Mouse (Mus musculus): ENCODE measurements around the gene Gm5741. TPM values are rescaled to one million over a fixed set of nuclear protein-coding genes. Genes with fewer than 3 reads are reported as not detected.

Gm5741 gene
- polyA plus RNA-seq (2016; fragmentation: Nextera tagmentation; extraction: Ambion mirVana): 1.3 TPM in 1 of 2 replicates, not detected in the other

GRCm38 (mm10) chr8:85067982-85068381 is at the start of gene Gm5741:
Gene Gm5741 (minus strand): TSS chr8:85067982.
- no peak within 1 kb of the TSS for H3K9ac ChIP-seq
- peaks cover 29% of the 10 kb centered on the region for H3K36me3 ChIP-seq (replicated peaks)
- H3K9me3 ChIP-seq: no peaks in the 10 kb centered on the region
- H3K27me3 ChIP-seq: no peaks in the 10 kb centered on the region
- H3K4me3 ChIP-seq (replicated peaks): no peak within 1 kb of the TSS
- no peak within 1 kb of the TSS for H3K4me2 ChIP-seq
- H3K27ac ChIP-seq: no peak within 1 kb of the TSS
- H3K4me1 ChIP-seq: peaks cover 17% of the 10 kb centered on the region
- no peak for ATAC-seq (ENCODE audit: low FRiP score)

GRCm38 (mm10) chr8:85116984-85117383 is 49.2 kb upstream of the Gm5741 start:
- no peaks in the 10 kb centered on the region for H3K9me3 ChIP-seq
- no peaks in the 10 kb centered on the region for H3K27me3 ChIP-seq
- no peak for ATAC-seq (ENCODE audit: low FRiP score)
- H3K4me1 ChIP-seq: peaks cover 4% of the 10 kb centered on the region; the same call in 1 of the 2 replicates
- no peak overlapping the region for H3K4me2 ChIP-seq
- 93% methylated on average over 7 of the region's 7 CpGs for WGBS
- H3K9ac ChIP-seq: no peak overlapping the region
- no peak overlapping the region for H3K4me3 ChIP-seq (replicated peaks)
- H3K36me3 ChIP-seq (replicated peaks): no peaks in the 10 kb centered on the region
- no peak overlapping the region for H3K27ac ChIP-seq

DNA sequence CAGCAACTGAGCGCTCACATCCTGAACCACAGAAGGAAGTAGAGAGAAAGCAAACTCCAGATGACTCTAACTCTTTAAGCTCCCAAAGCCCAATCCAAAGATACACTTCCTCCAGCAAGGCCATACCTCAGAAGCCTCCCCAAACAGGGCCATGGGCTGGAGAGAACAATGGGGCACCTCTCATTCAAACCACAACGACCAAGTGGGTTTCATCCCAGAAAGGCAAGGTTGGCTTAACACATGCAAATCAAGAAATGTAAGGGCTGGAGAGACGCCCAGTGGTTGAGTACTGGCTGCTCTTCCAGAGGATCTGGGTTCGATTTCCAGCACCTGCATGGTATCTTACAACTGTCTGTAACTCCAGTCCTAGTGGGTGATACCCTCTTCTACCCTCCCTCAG is 47.7 kb upstream of the Gm5741 start:
- ATAC-seq (ENCODE audit: low FRiP score): no peak
- H3K4me1 ChIP-seq: peaks cover 4% of the 10 kb centered on the region; the same call in 1 of the 2 replicates
- H3K27ac ChIP-seq: no peak overlapping the region
- no peaks in the 10 kb centered on the region for H3K9me3 ChIP-seq
- WGBS: 77% methylated on average over 4 of the region's 4 CpGs
- no peak overlapping the region for H3K4me3 ChIP-seq (replicated peaks)
- peaks cover 3% of the 10 kb centered on the region for H3K36me3 ChIP-seq (replicated peaks)
- H3K4me2 ChIP-seq: no peak overlapping the region
- no peaks in the 10 kb centered on the region for H3K27me3 ChIP-seq
- no peak overlapping the region for H3K9ac ChIP-seq

DNA sequence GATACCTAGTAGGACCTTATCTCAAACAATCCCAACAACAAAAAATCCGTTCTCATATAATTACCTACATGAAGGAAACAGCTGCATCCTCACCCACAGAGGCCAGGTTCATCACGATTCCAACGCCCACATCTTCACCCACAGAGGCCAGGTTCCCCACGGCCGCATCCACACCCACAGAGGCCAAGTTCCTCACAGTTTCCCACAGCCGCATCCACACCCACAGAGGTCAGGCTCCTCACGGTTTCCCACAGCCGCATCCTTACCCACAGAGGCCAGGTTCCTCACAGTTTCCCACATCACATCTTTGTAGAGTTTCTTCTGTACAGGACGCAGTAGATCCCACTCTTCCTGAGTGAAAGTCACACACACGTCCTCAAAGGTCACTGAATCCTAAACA is 45.5 kb upstream of the Gm5741 start:
- WGBS: 95% methylated on average over 10 of the region's 10 CpGs
- H3K9me3 ChIP-seq: no peaks in the 10 kb centered on the region
- H3K9ac ChIP-seq: no peak overlapping the region
- H3K27me3 ChIP-seq: no peaks in the 10 kb centered on the region
- no peak overlapping the region for H3K4me2 ChIP-seq
- no peaks in the 10 kb centered on the region for H3K4me1 ChIP-seq
- no peak overlapping the region for H3K27ac ChIP-seq
- H3K36me3 ChIP-seq (replicated peaks): peaks cover 14% of the 10 kb centered on the region
- H3K4me3 ChIP-seq (replicated peaks): no peak overlapping the region
- ATAC-seq (ENCODE audit: low FRiP score): no peak

DNA sequence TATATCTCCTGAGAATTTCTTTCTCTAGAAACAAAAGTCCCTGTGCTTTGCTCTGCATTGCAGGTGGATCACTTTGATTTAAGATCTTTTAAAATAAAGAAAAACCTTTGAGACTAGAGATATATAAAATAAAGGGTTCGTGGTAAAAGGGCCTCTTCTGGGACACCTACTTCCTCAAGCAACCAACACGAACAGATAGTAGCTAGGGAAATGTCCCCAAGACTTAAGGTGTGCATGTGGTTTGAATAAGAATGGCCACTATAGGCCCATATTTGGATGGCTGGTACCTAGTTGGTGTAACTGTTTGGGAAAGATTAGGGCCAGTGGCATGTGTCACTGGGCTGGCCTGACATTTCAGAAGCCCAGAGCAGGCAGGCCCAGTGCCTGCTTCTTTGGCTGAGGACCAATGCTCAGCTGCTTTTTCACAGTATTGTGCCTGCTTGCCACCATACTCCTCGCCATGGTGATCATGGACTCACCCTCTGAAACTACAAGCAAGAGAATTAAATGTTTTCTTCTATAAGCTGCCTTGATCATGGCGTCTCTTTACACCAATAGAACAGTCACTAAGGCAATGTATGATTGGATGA is 32.4 kb upstream of the Gm5741 start:
- Histone ChIP-seq H3K9ac (no peak overlapping the region), H3K36me3 (replicated peaks) (peaks cover 35% of the 10 kb centered on the region), H3K27me3 (no peaks in the 10 kb centered on the region), H3K4me1 (no peaks in the 10 kb centered on the region), H3K4me2 (no peak overlapping the region), H3K27ac (no peak overlapping the region), H3K4me3 (replicated peaks) (no peak overlapping the region), H3K9me3 (no peaks in the 10 kb centered on the region)
- ATAC-seq (ENCODE audit: low FRiP score): no peak
- 86% methylated on average over 4 of the region's 4 CpGs for WGBS

- Histone ChIP-seq H3K4me2 (no peak overlapping the region), H3K27ac (no peak overlapping the region), H3K4me1 (no peaks in the 10 kb centered on the region), H3K4me3 (replicated peaks) (no peak overlapping the region), H3K9ac (no peak overlapping the region), H3K9me3 (no peaks in the 10 kb centered on the region), H3K36me3 (replicated peaks) (peaks cover 57% of the 10 kb centered on the region), H3K27me3 (no peaks in the 10 kb centered on the region)
- no peak for ATAC-seq (ENCODE audit: low FRiP score)
- WGBS: 96% methylated on average over 4 of the region's 4 CpGs
These were observed 29.1 kb upstream of the Gm5741 start for GRCm38 (mm10) chr8:85096850-85097249.

DNA sequence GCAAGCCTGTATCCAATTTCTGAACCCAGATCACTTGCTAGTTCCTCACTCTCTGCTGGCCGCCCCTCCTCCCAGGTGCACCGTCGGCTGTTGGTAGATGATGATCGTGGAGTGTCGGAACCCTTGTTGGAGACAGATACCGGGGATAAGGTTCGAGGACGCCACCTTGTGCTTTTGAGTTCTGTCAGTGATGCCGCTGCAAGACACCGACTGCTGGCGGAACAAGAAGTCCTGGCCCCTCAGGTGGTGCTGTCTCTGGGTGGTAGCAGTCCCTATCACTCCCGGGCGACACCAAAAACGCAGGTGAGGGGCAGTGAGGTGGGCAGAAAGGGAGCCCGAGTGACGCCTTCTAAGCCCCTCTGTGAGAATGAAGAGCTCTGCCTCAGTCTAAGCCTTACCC is 28.4 kb upstream of the Gm5741 start:
- H3K9ac ChIP-seq: no peak overlapping the region
- H3K27me3 ChIP-seq: no peaks in the 10 kb centered on the region
- no peak overlapping the region for H3K4me2 ChIP-seq
- ATAC-seq (ENCODE audit: low FRiP score): no peak
- no peak overlapping the region for H3K4me3 ChIP-seq (replicated peaks)
- H3K9me3 ChIP-seq: no peaks in the 10 kb centered on the region
- WGBS: 94% methylated on average over 16 of the region's 16 CpGs
- peaks cover 60% of the 10 kb centered on the region for H3K36me3 ChIP-seq (replicated peaks)
- no peak overlapping the region for H3K27ac ChIP-seq
- H3K4me1 ChIP-seq: no peaks in the 10 kb centered on the region

DNA sequence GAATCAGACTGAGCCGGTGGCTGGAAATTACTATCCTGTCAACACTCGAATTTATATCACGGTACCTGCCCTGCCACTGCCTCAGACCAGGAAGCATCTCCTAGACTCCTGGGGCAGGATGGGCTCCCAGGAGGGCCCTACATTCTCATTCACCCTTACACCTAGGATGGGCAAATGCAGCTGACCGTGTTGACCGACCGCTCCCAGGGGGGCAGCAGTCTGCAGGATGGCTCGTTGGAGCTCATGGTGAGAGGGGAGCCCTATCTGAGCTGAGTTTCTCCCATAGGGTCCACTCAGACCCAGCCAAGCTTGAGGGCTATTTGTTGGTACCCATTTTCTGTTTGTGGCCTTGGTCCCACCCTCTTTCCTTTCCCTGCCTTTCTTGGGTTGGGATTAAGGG is 27.8 kb upstream of the Gm5741 start:
- no peaks in the 10 kb centered on the region for H3K4me1 ChIP-seq
- no peak overlapping the region for H3K9ac ChIP-seq
- H3K27ac ChIP-seq: no peak overlapping the region
- peaks cover 63% of the 10 kb centered on the region for H3K36me3 ChIP-seq (replicated peaks)
- no peak for ATAC-seq (ENCODE audit: low FRiP score)
- H3K27me3 ChIP-seq: no peaks in the 10 kb centered on the region
- H3K9me3 ChIP-seq: no peaks in the 10 kb centered on the region
- H3K4me2 ChIP-seq: no peak overlapping the region
- H3K4me3 ChIP-seq (replicated peaks): no peak overlapping the region
- WGBS: 90% methylated on average over 7 of the region's 7 CpGs

GRCm38 (mm10) chr8:85095051-85095450 is 27.3 kb upstream of the Gm5741 start:
- H3K27me3 ChIP-seq: no peaks in the 10 kb centered on the region
- no peak overlapping the region for H3K9ac ChIP-seq
- no peak overlapping the region for H3K27ac ChIP-seq
- no peak overlapping the region for H3K4me3 ChIP-seq (replicated peaks)
- H3K36me3 ChIP-seq (replicated peaks): peaks cover 63% of the 10 kb centered on the region
- no peaks in the 10 kb centered on the region for H3K9me3 ChIP-seq
- H3K4me1 ChIP-seq: no peaks in the 10 kb centered on the region
- ATAC-seq (ENCODE audit: low FRiP score): no peak
- 97% methylated on average over 13 of the region's 13 CpGs for WGBS
- H3K4me2 ChIP-seq: no peak overlapping the region

- H3K4me3 ChIP-seq (replicated peaks): no peak overlapping the region
- H3K9ac ChIP-seq: no peak overlapping the region
- no peaks in the 10 kb centered on the region for H3K27me3 ChIP-seq
- H3K27ac ChIP-seq: no peak overlapping the region
- 27% methylated on average over 21 of the region's 21 CpGs for WGBS
- no peaks in the 10 kb centered on the region for H3K9me3 ChIP-seq
- ATAC-seq (ENCODE audit: low FRiP score): no peak
- H3K36me3 ChIP-seq (replicated peaks): peaks cover 65% of the 10 kb centered on the region
- H3K4me2 ChIP-seq: no peak overlapping the region
- no peaks in the 10 kb centered on the region for H3K4me1 ChIP-seq
These were observed 23.8 kb upstream of the Gm5741 start for GRCm38 (mm10) chr8:85091526-85092090.

DNA sequence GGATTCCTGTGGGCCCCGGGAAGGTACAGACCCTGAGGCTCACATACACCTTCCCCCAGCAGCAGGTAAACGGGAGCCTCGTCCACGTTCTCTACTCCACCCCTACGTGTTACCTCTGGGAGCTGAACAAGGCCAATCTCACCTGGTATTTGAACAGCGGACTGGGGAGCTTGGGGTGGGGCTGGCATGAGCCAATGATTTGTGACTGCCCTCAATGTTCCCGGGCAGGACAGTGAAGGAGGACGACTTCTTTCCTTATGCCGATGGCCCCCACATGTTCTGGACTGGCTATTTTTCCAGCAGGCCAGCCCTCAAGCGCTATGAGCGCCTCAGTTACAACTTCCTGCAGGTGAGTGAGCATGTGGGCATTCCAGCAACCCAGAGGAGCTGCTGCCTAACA is 23.1 kb upstream of the Gm5741 start:
- no peak overlapping the region for H3K4me2 ChIP-seq
- H3K36me3 ChIP-seq (replicated peaks): peaks cover 60% of the 10 kb centered on the region
- H3K9ac ChIP-seq: no peak overlapping the region
- no peaks in the 10 kb centered on the region for H3K9me3 ChIP-seq
- no peak overlapping the region for H3K4me3 ChIP-seq (replicated peaks)
- no peaks in the 10 kb centered on the region for H3K4me1 ChIP-seq
- H3K27ac ChIP-seq: no peak overlapping the region
- ATAC-seq (ENCODE audit: low FRiP score): no peak
- no peaks in the 10 kb centered on the region for H3K27me3 ChIP-seq
- WGBS: 91% methylated on average over 11 of the region's 11 CpGs

- no peaks in the 10 kb centered on the region for H3K27me3 ChIP-seq
- H3K4me2 ChIP-seq: no peak overlapping the region
- H3K36me3 ChIP-seq (replicated peaks): peaks cover 50% of the 10 kb centered on the region
- ATAC-seq (ENCODE audit: low FRiP score): no peak
- WGBS: 79% methylated on average over 2 of the region's 2 CpGs
- H3K9me3 ChIP-seq: no peaks in the 10 kb centered on the region
- no peak overlapping the region for H3K27ac ChIP-seq
- H3K9ac ChIP-seq: no peak overlapping the region
- no peak overlapping the region for H3K4me3 ChIP-seq (replicated peaks)
- H3K4me1 ChIP-seq: peaks cover 6% of the 10 kb centered on the region
These were observed 21.0 kb upstream of the Gm5741 start for GRCm38 (mm10) chr8:85088771-85089170.

DNA sequence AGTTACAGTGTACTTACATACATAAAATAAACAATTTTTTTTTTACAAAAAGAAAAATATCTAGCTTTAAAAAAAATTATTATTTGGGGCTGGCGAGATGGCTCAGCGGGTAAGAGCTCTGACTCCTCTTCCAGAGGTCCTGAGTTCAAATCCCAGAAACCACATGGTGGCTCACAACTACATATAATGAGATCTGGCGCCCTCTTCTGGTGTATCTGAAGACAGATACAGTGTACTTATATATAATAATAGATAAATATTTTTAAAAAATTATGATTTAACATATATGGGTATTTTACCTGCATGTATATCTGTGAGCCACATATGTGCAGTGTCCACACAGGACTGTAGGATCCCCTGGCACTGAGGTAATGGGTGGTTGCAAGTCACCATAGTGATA is 18.5 kb upstream of the Gm5741 start:
- 80% methylated on average over 3 of the region's 3 CpGs for WGBS
- Histone ChIP-seq H3K27ac (no peak overlapping the region), H3K4me3 (replicated peaks) (no peak overlapping the region), H3K4me2 (no peak overlapping the region), H3K4me1 (peaks cover 29% of the 10 kb centered on the region), H3K36me3 (replicated peaks) (peaks cover 37% of the 10 kb centered on the region), H3K27me3 (no peaks in the 10 kb centered on the region), H3K9ac (no peak overlapping the region), H3K9me3 (no peaks in the 10 kb centered on the region)
- no peak for ATAC-seq (ENCODE audit: low FRiP score)
